Mouse (Mus musculus) hindbrain, embryonic 14.5 days (tissue): Measurements from ENCODE around the gene Tmem251. TPM values are rescaled to one million over a fixed set of nuclear protein-coding genes. Genes with fewer than 3 reads are reported as not detected.

ENCODE experiments used
- ATAC-seq: fragments of 200-750 bp; cut with Nextera tagmentation; 2 replicates; pipeline ENCODE4 v1.8.0; 2017; ENCODE audit warnings: moderate number of reproducible peaks, mild to moderate bottlenecking, moderate TSS enrichment, moderate library complexity; ENCODE audit not compliant: low FRiP score
- DNase-seq: peaks from one replicate; pipeline ENCODE4 v3.0.0-alpha.2; 2015; ENCODE audit warnings: low spot score
- H3K27ac ChIP-seq: fragments of 300-500 bp; sonication (generic); 2 replicates; pipeline ENCODE4 v1.5.1; 2014; ENCODE audit warnings: mild to moderate bottlenecking, moderate library complexity
- H3K27me3 ChIP-seq: fragments of 300-500 bp; sonication (generic); 2 replicates; pipeline ENCODE4 v1.6.1; 2014; ENCODE audit warnings: mild to moderate bottlenecking, low read length, mixed read lengths; ENCODE audit not compliant: control insufficient read depth, insufficient read depth
- H3K36me3 ChIP-seq: fragments of 300-500 bp; sonication (generic); replicated peaks from 2 replicates; pipeline ENCODE4 v1.6.1; 2014; ENCODE audit not compliant: control insufficient read depth, insufficient read depth
- H3K4me1 ChIP-seq: fragments of 300-500 bp; sonication (generic); replicated peaks from 2 replicates; pipeline ENCODE4 v1.6.1; 2014; ENCODE audit warnings: antibody characterized with exemption, low read length, mixed read lengths; ENCODE audit not compliant: control insufficient read depth, insufficient read depth
- H3K4me2 ChIP-seq: fragments of 300-500 bp; sonication (generic); replicated peaks from 2 replicates; pipeline ENCODE4 v1.6.1; 2014; ENCODE audit warnings: mild to moderate bottlenecking, moderate library complexity
- H3K4me3 ChIP-seq: fragments of 300-500 bp; sonication (generic); replicated peaks from 2 replicates; pipeline ENCODE4 v1.5.1; 2014; ENCODE audit warnings: mild to moderate bottlenecking, low read length
- H3K9ac ChIP-seq: fragments of 300-500 bp; sonication (generic); 2 replicates; pipeline ENCODE4 v1.6.1; 2014
- H3K9me3 ChIP-seq: fragments of 300-500 bp; sonication (generic); 2 replicates; pipeline ENCODE4 v1.6.1; 2016; ENCODE audit warnings: low read length; ENCODE audit not compliant: control insufficient read depth
- WGBS: fragments of 180-500 bp; shearing (Covaris S2); extraction: QIAGEN DNeasy Blood & Tissue Kit; methylation state at CpG from one replicate; pipeline ENCODE4 v1.1.7; 2014; 5-methylcytosine and 5-hydroxymethylcytosine counted together
- polyA plus RNA-seq: library from polyadenylated mRNA; unstranded; fragments of >200 nt; fragmentation: Nextera tagmentation; extraction: Ambion mirVana; gene quantifications from 2 replicates; pipeline ENCODE4 v1.2.1, GENCODE M21; 2014

Gene Tmem251
- polyA plus RNA-seq, 1 experiment from 2014 or later: 11.9 TPM

DNA sequence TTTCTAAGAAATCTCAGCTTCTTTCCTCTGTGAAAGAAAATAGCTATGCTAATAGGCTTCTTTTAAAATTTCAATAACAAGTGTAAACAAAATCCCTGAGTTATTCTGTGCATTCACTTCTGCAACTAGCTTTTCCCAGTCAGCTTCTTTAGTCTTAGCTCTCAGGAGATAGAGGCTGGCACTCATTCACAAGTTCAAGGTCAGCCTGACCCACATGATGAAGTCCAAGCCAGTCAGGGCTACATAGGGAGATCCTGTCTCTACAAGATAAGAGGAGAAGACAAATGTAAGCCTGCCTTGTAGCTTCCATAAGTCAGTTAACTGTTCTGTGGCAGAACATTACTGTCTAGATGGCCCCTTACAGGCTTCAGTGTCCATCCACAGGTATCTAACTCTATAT is 20.1 kb downstream of the Tmem251 start:
- Histone ChIP-seq H3K27ac (no peak overlapping the region), H3K9ac (no peak overlapping the region), H3K27me3 (no peaks in the 10 kb centered on the region), H3K4me2 (no peak overlapping the region), H3K4me1 (peaks cover 8% of the 10 kb centered on the region), H3K4me3 (no peak overlapping the region), H3K36me3 (peaks cover 54% of the 10 kb centered on the region), H3K9me3 (no peaks in the 10 kb centered on the region)
- ATAC-seq (no peak), DNase-seq (no peak)

DNA sequence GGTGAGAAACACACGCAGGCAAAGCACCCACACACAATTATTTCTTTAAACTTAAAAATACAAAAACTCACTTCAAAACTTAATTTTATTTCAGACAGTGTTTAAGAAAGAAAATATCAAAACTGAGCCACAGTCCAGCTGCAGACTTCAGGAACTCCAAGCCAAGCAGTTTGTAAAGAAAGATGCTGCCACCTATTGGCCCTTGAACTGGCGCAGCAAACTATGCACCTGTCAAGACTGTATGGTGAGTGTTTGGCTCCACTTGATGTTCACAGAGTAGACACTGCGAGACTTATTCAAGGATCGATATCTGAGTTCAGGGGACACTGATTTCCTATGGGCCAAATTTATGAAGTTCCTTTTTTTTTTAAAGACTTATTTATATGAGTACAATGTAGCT is 25.4 kb downstream of the Tmem251 start:
- ATAC-seq (no peak), DNase-seq (no peak)
- Histone ChIP-seq H3K4me2 (no peak overlapping the region), H3K36me3 (peaks cover 93% of the 10 kb centered on the region), H3K4me3 (no peak overlapping the region), H3K27ac (no peak overlapping the region), H3K9me3 (no peaks in the 10 kb centered on the region), H3K4me1 (no peaks in the 10 kb centered on the region), H3K27me3 (no peaks in the 10 kb centered on the region), H3K9ac (no peak overlapping the region)
- WGBS: 95% methylated on average over 4 of the region's 4 CpGs

GRCm38 (mm10) chr12:102771601-102772000 is 28.0 kb downstream of the Tmem251 start:
- ATAC-seq (no peak), DNase-seq (no peak)
- peaks cover 96% of the 10 kb centered on the region for H3K36me3 ChIP-seq
- no peak overlapping the region for H3K4me3 ChIP-seq
- no peak overlapping the region for H3K9ac ChIP-seq
- H3K9me3 ChIP-seq: no peaks in the 10 kb centered on the region
- no peaks in the 10 kb centered on the region for H3K4me1 ChIP-seq
- WGBS: 97% methylated on average over 8 of the region's 8 CpGs
- no peak overlapping the region for H3K4me2 ChIP-seq
- no peaks in the 10 kb centered on the region for H3K27me3 ChIP-seq
- H3K27ac ChIP-seq: no peak overlapping the region

DNA sequence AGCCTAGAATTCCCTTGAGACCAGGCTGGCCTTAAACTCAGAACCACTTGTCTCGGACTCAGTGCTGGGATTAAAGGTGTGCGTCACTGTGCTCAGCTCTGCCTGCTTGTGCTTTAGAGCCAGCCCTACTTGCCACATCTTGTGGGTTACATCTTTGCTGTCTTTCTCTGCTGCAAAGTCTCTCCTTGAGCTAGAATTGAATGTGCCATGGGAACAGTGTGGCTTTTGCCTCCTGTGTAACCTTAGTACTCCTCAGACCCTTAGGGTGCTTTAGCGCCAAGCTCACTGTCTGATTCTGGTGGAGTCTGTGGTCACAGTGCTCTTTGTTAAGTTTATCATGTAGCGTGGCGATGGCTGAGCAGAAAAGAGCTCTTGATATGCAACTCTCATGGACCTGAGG is 29.1 kb downstream of the Tmem251 start:
- Histone ChIP-seq H3K9ac (no peak overlapping the region), H3K36me3 (peaks cover 97% of the 10 kb centered on the region), H3K4me2 (no peak overlapping the region), H3K27ac (no peak overlapping the region), H3K9me3 (no peaks in the 10 kb centered on the region), H3K4me1 (no peaks in the 10 kb centered on the region), H3K4me3 (no peak overlapping the region), H3K27me3 (no peaks in the 10 kb centered on the region)
- no peak for DNase-seq
- WGBS: 95% methylated on average over 5 of the region's 5 CpGs
- no peak for ATAC-seq

GRCm38 (mm10) chr12:102776035-102776434 is 32.5 kb downstream of the Tmem251 start:
- no peak overlapping the region for H3K9ac ChIP-seq
- DNase-seq (no peak), ATAC-seq (no peak)
- H3K27ac ChIP-seq: no peak overlapping the region
- H3K9me3 ChIP-seq: no peaks in the 10 kb centered on the region
- no peak overlapping the region for H3K4me3 ChIP-seq
- H3K4me2 ChIP-seq: no peak overlapping the region
- H3K27me3 ChIP-seq: no peaks in the 10 kb centered on the region
- WGBS: 91% methylated on average over 14 of the region's 14 CpGs
- H3K36me3 ChIP-seq: peaks cover 71% of the 10 kb centered on the region
- no peaks in the 10 kb centered on the region for H3K4me1 ChIP-seq

DNA sequence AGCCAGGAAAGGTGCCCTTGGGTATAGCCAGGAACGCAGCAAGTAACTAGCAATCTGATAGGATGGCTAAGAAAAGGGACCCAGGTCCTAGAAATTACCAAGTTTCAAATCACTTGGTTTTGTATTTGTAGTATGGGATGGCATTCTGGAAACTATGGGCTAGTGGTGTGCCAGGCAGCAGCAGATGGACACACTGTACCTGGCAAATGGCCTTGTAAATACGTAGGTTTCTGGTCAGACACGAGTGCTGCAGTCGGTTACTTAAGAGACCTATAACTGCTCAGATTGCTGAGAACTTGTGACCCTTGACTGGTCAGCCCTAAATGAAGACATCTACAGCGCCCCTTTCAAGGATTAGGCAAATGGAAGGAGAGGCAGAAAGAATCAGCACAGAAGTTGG is 34.6 kb downstream of the Tmem251 start:
- no peak overlapping the region for H3K9ac ChIP-seq
- H3K36me3 ChIP-seq: peaks cover 62% of the 10 kb centered on the region
- no peak for DNase-seq
- WGBS: 86% methylated on average over 5 of the region's 5 CpGs
- ATAC-seq: no peak
- no peak overlapping the region for H3K4me3 ChIP-seq
- H3K4me2 ChIP-seq: no peak overlapping the region
- H3K27ac ChIP-seq: no peak overlapping the region
- H3K9me3 ChIP-seq: no peaks in the 10 kb centered on the region
- no peaks in the 10 kb centered on the region for H3K4me1 ChIP-seq
- H3K27me3 ChIP-seq: no peaks in the 10 kb centered on the region

DNA sequence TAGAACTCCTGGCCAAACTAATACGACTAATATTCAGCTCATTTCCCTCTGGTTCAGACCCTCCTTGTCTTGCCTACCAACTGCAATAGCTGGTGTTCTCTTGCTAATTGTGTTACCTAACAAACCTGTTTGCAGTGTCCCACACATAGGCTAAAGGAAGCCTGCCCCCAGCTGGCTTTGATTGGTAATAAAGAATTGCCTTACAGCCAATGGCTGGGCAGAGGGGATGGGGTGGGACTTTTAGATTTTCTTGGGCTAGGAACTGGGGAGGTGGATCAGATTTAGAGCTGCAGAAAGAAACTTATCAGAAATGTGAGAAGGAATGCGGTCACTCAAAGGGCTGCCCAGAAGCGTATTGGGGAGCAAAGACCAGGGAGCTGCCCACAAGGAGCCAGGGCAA is 35.9 kb downstream of the Tmem251 start:
- ATAC-seq (peak; percentile 37; the same call in 1 of the 2 replicates), DNase-seq (no peak)
- H3K9ac ChIP-seq: no peak overlapping the region
- H3K36me3 ChIP-seq: peaks cover 64% of the 10 kb centered on the region
- H3K4me2 ChIP-seq: no peak overlapping the region
- no peaks in the 10 kb centered on the region for H3K27me3 ChIP-seq
- 50% methylated on average over 3 of the region's 3 CpGs for WGBS
- no peaks in the 10 kb centered on the region for H3K9me3 ChIP-seq
- H3K4me1 ChIP-seq: no peaks in the 10 kb centered on the region
- H3K4me3 ChIP-seq: no peak overlapping the region
- no peak overlapping the region for H3K27ac ChIP-seq

- DNase-seq (no peak), ATAC-seq (no peak)
- Histone ChIP-seq H3K9ac (no peak overlapping the region), H3K36me3 (peaks cover 60% of the 10 kb centered on the region), H3K27me3 (no peaks in the 10 kb centered on the region), H3K27ac (no peak overlapping the region), H3K4me1 (no peaks in the 10 kb centered on the region), H3K9me3 (no peaks in the 10 kb centered on the region), H3K4me2 (no peak overlapping the region), H3K4me3 (no peak overlapping the region)
- WGBS: 97% methylated on average over 5 of the region's 5 CpGs
Observed at GRCm38 (mm10) chr12:102782841-102783240, 39.3 kb downstream of the Tmem251 start.

DNA sequence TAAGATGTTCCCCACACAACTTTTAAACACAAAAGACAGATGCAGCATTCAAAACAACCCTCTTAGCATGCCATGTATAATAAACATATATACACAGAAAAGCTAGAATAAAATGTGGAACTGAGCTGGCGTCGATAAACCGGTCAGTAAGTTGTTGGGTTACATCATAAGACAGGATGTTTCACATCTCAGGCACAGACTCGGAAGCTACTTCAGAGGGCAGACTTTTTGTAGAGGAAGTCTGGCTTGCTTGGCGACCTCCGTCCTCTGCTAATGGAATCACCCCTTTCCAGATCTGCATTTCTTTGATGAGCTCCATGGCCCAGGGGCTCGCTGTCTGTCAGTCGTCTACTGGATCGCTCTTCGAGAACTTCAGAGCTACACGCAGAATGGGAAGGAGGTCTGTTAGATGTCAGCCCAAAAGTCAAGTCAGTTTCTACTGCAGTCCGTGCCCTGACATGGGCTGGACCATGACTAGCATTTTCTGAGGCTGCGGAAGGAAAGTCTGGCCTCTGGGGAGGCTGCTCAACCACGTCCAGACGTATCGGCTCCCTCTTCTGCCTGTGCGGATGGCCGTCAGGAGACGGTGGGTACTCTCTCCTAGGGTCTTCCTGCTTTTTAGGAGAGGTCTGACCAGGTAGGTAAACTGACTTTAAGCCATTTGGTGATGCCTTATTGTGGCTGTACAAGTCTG is 41.5 kb downstream of the Tmem251 start:
- DNase-seq: no peak
- no peaks in the 10 kb centered on the region for H3K27me3 ChIP-seq
- no peaks in the 10 kb centered on the region for H3K4me1 ChIP-seq
- H3K9me3 ChIP-seq: no peaks in the 10 kb centered on the region
- no peak for ATAC-seq
- 92% methylated on average over 19 of the region's 19 CpGs for WGBS
- H3K4me2 ChIP-seq: no peak overlapping the region
- peaks cover 75% of the 10 kb centered on the region for H3K36me3 ChIP-seq
- H3K9ac ChIP-seq: no peak overlapping the region
- no peak overlapping the region for H3K4me3 ChIP-seq
- no peak overlapping the region for H3K27ac ChIP-seq

GRCm38 (mm10) chr12:102785593-102785985 is 42.0 kb downstream of the Tmem251 start:
- Histone ChIP-seq H3K9me3 (no peaks in the 10 kb centered on the region), H3K4me2 (no peak overlapping the region), H3K4me1 (no peaks in the 10 kb centered on the region), H3K27me3 (no peaks in the 10 kb centered on the region), H3K9ac (no peak overlapping the region), H3K27ac (no peak overlapping the region), H3K4me3 (no peak overlapping the region), H3K36me3 (peaks cover 80% of the 10 kb centered on the region)
- DNase-seq (no peak), ATAC-seq (no peak)
- 72% methylated on average over 5 of the region's 5 CpGs for WGBS
